Mouse (Mus musculus) liver, adult 2 months (tissue): Measurements from ENCODE around the gene Snx1.

Experiments used
- CTCF ChIP-seq: fragments of 200-500 bp; IDR thresholded peaks from 2 replicates; pipeline ENCODE4 v1.5.1; 2011; ENCODE audit warnings: low read depth, low read length, control low read depth
- POLR2A ChIP-seq: fragments of 200-500 bp; IDR thresholded peaks from 2 replicates; pipeline ENCODE4 v1.6.1; 2011; ENCODE audit warnings: low read length, control low read depth; ENCODE audit not compliant: insufficient read depth; ENCODE audit errors: extremely low read depth

DNA sequence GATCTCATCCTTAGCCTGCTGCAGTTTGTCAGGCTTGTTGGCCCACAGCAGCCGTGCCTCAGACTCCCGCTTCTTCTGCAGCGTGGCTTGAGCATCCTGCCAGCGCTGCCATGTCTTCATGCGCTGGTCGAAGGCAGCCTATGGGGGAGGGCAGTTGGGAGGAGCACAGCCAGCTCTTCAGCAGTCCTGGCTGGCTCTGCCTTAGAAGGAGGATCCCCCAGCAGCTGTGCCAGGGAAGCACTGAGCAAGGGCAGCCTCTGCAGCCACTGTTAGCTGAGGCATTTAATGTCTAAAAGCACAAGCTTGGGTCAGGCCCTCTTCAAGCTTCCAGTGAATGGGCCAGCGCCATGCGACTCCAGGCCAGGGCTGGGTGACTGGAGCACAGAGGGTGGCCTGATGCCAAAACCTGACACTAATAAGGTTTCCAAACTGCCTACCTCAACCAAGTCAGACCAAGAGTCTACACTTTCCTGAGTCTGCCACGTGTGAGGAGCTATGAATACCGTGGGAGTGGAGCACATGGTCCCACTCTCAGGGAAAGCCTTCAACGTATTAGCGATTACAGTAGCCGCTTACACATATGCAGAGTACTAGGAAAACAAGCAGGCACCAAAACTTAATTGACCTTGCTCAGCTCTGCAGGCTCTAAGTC lies 35.7 kb downstream of the Snx1 start:
- TF ChIP-seq CTCF = no peak
- TF ChIP-seq POLR2A = no peak
